Mouse (Mus musculus): ENCODE results near the gene Iqschfp. TPM values are rescaled to one million over a fixed set of nuclear protein-coding genes. Genes with fewer than 3 reads are reported as not detected.
A peak's percentile ranks its signal among the peaks of the same experiment; 100 is the strongest.

The Iqschfp gene
- polyA plus RNA-seq, 1 experiment: not detected

DNA sequence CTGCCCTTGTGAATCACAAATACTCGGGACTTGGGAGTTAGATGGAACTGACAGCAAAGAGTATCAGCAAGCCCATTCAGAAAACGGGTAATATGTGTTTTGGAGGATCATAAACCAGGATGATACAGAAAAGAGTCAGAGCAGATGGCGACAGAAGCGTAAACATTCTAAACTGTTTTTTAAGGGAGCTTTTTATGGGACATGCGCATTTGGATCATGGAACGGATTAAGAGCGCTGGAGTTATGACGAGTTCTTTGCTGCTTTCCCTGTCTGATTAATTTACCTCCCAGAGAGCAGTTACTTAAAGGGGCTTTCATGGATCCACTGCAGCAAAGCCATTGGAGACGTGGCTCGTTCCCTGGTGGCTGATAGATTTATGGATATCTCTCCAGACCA lies 391.6 kb downstream of the Iqschfp start:
- Histone ChIP-seq H3K4me3 (replicated peaks) (no peak overlapping the region), H3K27me3 (replicated peaks) (no peaks in the 10 kb centered on the region), H3K36me3 (replicated peaks; ENCODE audit: low read length) (no peaks in the 10 kb centered on the region), H3K9me3 (no peaks in the 10 kb centered on the region), H3K4me1 (no peaks in the 10 kb centered on the region)
- TF ChIP-seq GATA1 (IDR thresholded peaks at IDR 0.05; ENCODE audit: borderline replicate concordance, low read length): no peak
- no peak for TF ChIP-seq FLI1 (IDR thresholded peaks at IDR 0.05; ENCODE audit: low read length)

DNA sequence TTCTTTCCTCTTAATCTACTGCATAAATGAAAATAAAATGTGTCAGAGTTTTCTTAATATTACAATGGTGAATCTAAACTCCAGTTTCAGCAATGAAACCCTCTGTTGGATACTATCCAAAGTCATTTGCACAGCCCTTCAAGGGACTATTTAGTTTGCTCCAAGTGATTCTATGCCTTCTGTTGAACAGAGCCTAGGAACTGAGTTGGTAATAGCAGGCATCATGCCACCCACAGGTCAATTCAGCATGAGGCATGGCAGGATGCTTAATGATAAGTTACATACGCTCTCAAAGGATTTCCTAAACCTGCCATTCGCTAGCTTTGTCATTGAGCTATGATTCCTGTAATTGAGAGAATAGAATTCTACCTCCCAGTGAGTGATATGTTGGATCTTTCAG lies 392.5 kb downstream of the Iqschfp start:
- H3K9me3 ChIP-seq: no peaks in the 10 kb centered on the region
- TF ChIP-seq FLI1 (IDR thresholded peaks at IDR 0.05; ENCODE audit: low read length) (no peak), GATA1 (IDR thresholded peaks at IDR 0.05; ENCODE audit: borderline replicate concordance, low read length) (no peak)
- no peaks in the 10 kb centered on the region for H3K4me1 ChIP-seq
- H3K36me3 ChIP-seq (replicated peaks; ENCODE audit: low read length): no peaks in the 10 kb centered on the region
- no peaks in the 10 kb centered on the region for H3K27me3 ChIP-seq (replicated peaks)
- H3K4me3 ChIP-seq (replicated peaks): no peak overlapping the region

DNA sequence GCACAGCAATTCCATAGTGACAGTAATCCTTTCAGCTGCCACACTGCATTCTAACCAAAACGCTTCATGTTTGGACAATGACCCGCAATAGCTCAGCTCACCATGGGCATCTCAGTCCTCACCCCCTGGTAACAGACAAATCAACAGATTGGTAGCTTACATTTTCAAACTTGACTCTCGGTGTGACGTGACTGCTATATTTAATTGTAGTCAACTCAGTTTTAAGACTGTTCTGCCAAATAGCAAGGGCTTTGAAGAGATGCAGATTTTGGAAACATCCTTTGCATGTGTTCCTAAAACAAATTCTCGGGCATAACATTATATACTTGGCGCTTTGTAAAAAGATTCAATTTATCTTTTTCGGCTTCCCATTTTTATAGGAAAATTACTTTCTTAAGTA lies 404.7 kb downstream of the Iqschfp start:
- Histone ChIP-seq H3K36me3 (replicated peaks; ENCODE audit: low read length) (no peaks in the 10 kb centered on the region), H3K9me3 (no peaks in the 10 kb centered on the region), H3K27me3 (replicated peaks) (no peaks in the 10 kb centered on the region), H3K4me1 (no peaks in the 10 kb centered on the region), H3K4me3 (replicated peaks) (no peak overlapping the region)
- TF ChIP-seq FLI1 (IDR thresholded peaks at IDR 0.05; ENCODE audit: low read length) (no peak), GATA1 (IDR thresholded peaks at IDR 0.05; ENCODE audit: borderline replicate concordance, low read length) (no peak)

DNA sequence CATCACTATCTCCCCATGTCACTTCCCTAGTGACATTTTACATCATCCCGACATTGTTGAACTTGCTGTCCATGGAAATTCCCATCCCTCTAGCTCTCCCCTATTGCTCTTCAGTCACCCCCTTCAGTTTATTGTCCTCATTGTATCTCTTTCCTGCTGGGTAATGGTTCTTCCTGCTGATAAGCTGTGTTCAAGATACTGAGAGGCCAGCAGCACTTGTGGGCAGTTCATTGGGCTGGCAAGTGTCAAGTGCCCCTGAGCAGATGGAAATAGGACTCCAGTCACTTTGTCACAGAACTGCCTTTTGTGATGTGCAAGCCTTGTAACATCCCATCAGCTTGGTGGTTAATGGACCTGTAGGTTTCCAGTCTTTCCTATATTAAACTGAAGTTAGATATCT lies 413.6 kb downstream of the Iqschfp start:
- Histone ChIP-seq H3K27me3 (replicated peaks) (no peaks in the 10 kb centered on the region), H3K4me3 (replicated peaks) (peak overlapping the region; percentile 38), H3K9me3 (no peaks in the 10 kb centered on the region), H3K36me3 (replicated peaks; ENCODE audit: low read length) (no peaks in the 10 kb centered on the region), H3K4me1 (peaks cover 28% of the 10 kb centered on the region)
- TF ChIP-seq FLI1 (IDR thresholded peaks at IDR 0.05; ENCODE audit: low read length) (no peak), GATA1 (IDR thresholded peaks at IDR 0.05; ENCODE audit: borderline replicate concordance, low read length) (no peak)

DNA sequence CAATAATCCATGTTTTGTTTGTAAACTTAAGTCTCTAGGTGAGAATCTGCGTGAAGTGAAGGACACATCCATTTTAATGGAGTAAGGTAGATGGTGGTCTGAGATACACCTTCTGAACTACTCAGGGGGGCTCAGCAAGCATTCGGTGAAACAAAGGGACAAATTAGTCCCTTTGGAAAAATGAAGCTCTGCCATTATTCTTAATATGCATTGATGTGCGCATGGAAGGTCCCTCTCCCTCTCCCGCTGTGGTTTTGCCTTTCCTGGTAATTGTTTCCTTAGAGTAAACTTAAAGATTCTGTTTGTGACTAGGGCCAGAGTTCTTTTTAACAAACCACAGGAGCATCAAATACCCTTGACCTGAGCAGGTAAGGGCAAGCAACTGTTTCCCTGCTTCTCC lies 414.7 kb downstream of the Iqschfp start:
- H3K36me3 ChIP-seq (replicated peaks; ENCODE audit: low read length): no peaks in the 10 kb centered on the region
- H3K4me3 ChIP-seq (replicated peaks): no peak overlapping the region
- no peaks in the 10 kb centered on the region for H3K9me3 ChIP-seq
- peaks cover 29% of the 10 kb centered on the region for H3K4me1 ChIP-seq
- TF ChIP-seq GATA1 (IDR thresholded peaks at IDR 0.05; ENCODE audit: borderline replicate concordance, low read length): no peak
- TF ChIP-seq FLI1 (IDR thresholded peaks at IDR 0.05; ENCODE audit: low read length): no peak
- H3K27me3 ChIP-seq (replicated peaks): no peaks in the 10 kb centered on the region

DNA sequence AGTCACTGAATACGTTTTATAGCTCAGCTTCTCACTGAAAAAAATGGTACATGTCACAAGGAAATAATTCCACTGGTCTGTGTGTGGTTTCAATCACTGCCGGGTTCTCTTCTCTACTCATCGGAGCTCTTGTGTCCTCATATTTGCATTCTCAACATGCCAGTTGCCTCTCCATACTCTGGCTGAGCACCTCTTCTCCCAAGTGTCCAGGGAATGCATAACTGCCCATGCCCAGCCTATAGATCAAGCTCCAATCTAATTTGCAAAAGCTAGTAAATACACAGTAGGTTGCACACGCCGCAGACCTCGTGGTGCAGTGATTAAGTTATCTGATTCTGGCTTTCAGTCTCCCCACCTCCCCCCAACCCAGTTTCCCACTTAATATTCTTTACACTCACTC lies 433.5 kb downstream of the Iqschfp start:
- peaks cover 6% of the 10 kb centered on the region for H3K4me1 ChIP-seq
- H3K9me3 ChIP-seq: no peaks in the 10 kb centered on the region
- H3K27me3 ChIP-seq (replicated peaks): no peaks in the 10 kb centered on the region
- H3K4me3 ChIP-seq (replicated peaks): no peak overlapping the region
- H3K36me3 ChIP-seq (replicated peaks; ENCODE audit: low read length): no peaks in the 10 kb centered on the region
- TF ChIP-seq FLI1 (IDR thresholded peaks at IDR 0.05; ENCODE audit: low read length): no peak
- TF ChIP-seq GATA1 (IDR thresholded peaks at IDR 0.05; ENCODE audit: borderline replicate concordance, low read length): no peak

DNA sequence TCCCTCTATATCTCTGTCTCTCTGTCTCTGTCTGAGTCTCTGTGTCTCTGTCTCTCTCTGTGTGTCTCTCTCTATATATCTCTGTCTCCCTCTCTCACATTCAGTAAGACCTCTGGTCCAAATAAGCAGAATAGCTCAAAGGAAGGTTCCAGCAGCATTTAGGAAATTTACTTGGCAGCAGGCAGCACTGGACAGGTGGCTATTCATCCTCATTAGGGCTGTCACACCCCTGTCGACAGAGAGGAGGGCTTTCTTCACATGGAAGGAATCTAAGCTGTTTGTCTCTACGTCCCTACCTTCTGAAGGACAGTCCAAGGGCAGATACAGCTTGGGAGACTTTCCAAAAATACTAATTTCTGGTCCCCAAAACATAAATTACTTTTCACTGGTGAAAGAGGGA lies 440.5 kb downstream of the Iqschfp start:
- H3K4me3 ChIP-seq (replicated peaks): no peak overlapping the region
- no peaks in the 10 kb centered on the region for H3K36me3 ChIP-seq (replicated peaks; ENCODE audit: low read length)
- no peak for TF ChIP-seq FLI1 (IDR thresholded peaks at IDR 0.05; ENCODE audit: low read length)
- no peak for TF ChIP-seq GATA1 (IDR thresholded peaks at IDR 0.05; ENCODE audit: borderline replicate concordance, low read length)
- no peaks in the 10 kb centered on the region; the same call in 1 of the 2 replicates for H3K4me1 ChIP-seq
- H3K27me3 ChIP-seq (replicated peaks): no peaks in the 10 kb centered on the region
- H3K9me3 ChIP-seq: 0 out of 2 replicates have a peak, but pooled peaks cover 6% of the 10 kb centered on the region

DNA sequence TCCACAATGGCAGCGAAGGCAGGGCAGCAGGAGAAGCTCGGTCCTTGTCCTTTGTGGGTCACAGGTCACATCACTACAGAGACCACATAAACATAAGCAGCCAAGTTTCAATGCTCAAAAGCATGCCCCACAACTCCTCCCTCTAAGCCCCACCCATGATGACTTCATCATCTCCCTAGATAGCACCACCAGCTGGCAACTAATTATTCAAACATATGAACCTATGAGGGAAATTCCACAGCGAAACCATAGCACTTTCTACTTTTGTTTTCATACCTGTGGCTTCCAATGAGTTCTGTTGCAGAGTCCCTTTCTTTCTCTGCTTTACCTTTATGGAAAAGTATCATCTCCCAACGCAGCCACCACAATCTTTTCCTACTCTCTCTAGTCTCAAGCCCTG lies 443.5 kb downstream of the Iqschfp start:
- Histone ChIP-seq H3K36me3 (replicated peaks; ENCODE audit: low read length) (no peaks in the 10 kb centered on the region), H3K9me3 (0 out of 2 replicates have a peak, but pooled peaks cover 6% of the 10 kb centered on the region), H3K4me1 (no peaks in the 10 kb centered on the region), H3K27me3 (replicated peaks) (no peaks in the 10 kb centered on the region), H3K4me3 (replicated peaks) (no peak overlapping the region)
- no peak for TF ChIP-seq GATA1 (IDR thresholded peaks at IDR 0.05; ENCODE audit: borderline replicate concordance, low read length)
- TF ChIP-seq FLI1 (IDR thresholded peaks at IDR 0.05; ENCODE audit: low read length): no peak

DNA sequence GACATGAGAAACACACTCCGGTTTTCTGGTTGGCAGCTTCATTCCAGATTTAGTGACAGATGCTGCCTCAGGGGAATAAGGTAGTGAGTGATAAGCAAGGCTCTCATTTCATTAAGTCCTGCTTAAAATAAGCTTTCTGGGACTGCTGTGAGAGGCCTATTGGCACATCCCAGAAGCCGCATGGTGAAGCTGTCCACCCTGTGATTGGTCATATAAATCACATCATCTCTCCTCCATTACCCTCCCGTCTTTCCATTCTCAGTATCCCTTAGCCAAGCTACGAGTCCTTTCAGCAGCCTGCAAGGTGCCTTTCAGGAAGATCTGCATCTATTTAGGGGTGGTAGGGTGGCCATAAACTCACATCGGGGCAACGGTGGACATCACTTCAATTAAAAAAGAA lies 458.6 kb downstream of the Iqschfp start:
- Histone ChIP-seq H3K9me3 (peaks cover 4% of the 10 kb centered on the region), H3K27me3 (replicated peaks) (peaks cover 5% of the 10 kb centered on the region), H3K4me3 (replicated peaks) (no peak overlapping the region), H3K4me1 (no peaks in the 10 kb centered on the region), H3K36me3 (replicated peaks; ENCODE audit: low read length) (no peaks in the 10 kb centered on the region)
- TF ChIP-seq FLI1 (IDR thresholded peaks at IDR 0.05; ENCODE audit: low read length): no peak
- TF ChIP-seq GATA1 (IDR thresholded peaks at IDR 0.05; ENCODE audit: borderline replicate concordance, low read length): no peak

DNA sequence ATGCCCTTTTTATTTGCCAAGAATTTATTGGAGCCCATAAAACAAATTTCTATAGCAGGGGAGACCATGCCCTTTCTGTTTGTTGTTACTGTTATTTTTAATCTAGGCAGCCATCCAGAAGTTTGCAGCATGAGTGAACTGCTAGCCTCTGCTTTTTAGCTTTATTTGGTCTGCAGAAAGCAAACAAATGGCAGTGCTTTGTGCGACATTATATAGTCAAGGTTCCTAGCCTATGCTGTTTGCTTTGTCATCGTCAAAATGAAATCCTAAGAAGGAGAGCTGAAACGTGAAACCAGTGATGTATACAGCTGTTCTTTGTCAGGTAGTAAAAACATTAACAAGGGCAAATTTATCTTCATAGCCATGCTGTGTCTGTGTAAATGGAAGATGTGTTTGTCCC lies 459.4 kb downstream of the Iqschfp start:
- TF ChIP-seq GATA1 (IDR thresholded peaks at IDR 0.05; ENCODE audit: borderline replicate concordance, low read length): no peak
- TF ChIP-seq FLI1 (IDR thresholded peaks at IDR 0.05; ENCODE audit: low read length): no peak

DNA sequence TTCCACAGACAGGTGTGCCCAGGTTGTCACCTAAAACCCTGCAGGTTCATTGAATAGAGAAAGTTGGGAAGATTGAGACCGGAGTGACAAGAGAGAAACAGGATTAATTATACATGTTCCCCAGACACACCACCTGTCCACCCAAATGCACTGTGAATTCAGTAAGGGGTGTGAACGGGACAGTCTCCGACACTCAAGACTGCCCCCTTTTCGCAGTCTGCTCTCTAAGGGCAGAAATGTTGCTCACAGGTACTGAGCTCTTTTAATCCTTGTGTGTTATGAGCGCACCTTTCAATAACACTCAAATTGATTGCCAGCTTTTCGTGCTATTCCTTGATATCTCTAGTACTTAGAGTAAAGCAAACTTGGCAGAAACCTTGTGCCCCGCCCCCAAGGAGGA lies 460.9 kb downstream of the Iqschfp start:
- H3K27me3 ChIP-seq (replicated peaks): peaks cover 5% of the 10 kb centered on the region
- no peak overlapping the region for H3K4me3 ChIP-seq (replicated peaks)
- H3K36me3 ChIP-seq (replicated peaks; ENCODE audit: low read length): no peaks in the 10 kb centered on the region
- H3K4me1 ChIP-seq: no peaks in the 10 kb centered on the region
- TF ChIP-seq GATA1 (IDR thresholded peaks at IDR 0.05; ENCODE audit: borderline replicate concordance, low read length) (no peak), FLI1 (IDR thresholded peaks at IDR 0.05; ENCODE audit: low read length) (no peak)
- peaks cover 4% of the 10 kb centered on the region for H3K9me3 ChIP-seq

More for the DNA sequence above, 459.4 kb downstream of the Iqschfp start:
- Histone ChIP-seq H3K4me3 (replicated peaks) (no peak overlapping the region), H3K4me1 (no peaks in the 10 kb centered on the region), H3K36me3 (replicated peaks; ENCODE audit: low read length) (no peaks in the 10 kb centered on the region), H3K27me3 (replicated peaks) (peaks cover 5% of the 10 kb centered on the region), H3K9me3 (peaks cover 4% of the 10 kb centered on the region)

Measured in megakaryocyte, embryonic 14.5 days (primary cell).